Mouse (Mus musculus): ENCODE measurements around the gene Trf.

DNA sequence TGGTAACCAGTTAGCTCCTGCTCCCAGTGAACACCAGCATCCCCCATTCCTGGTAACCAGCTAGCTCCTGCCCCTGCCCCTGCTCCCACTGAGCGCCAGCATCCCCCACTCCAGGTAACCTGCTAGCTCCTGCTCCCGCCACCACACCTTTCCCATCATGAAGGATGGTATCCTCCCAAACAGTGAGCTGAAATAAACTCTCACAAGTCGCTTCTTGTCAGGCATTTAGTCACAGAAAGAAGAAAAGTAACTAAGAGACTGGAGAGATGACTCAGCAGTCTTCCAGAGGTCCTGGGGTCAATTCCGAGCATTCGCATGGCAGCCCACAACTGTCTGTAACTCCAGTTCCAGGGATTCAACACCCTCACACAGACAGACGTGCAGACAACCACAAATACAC lies 46.6 kb upstream of the Trf start:
- TF ChIP-seq POLR2A (IDR thresholded peaks at IDR 0.05; ENCODE audit: borderline replicate concordance, extremely low read depth, insufficient read depth, insufficient read length, poor library complexity, severe bottlenecking) (no peak), CTCF (IDR thresholded peaks at IDR 0.05; ENCODE audit: borderline replicate concordance, extremely low read depth, insufficient read depth, insufficient read length) (no peak)

Data from brain, embryonic 14.5 days (tissue).